Mouse (Mus musculus) left cerebral cortex, adult 9 months (tissue): ENCODE measurements around the gene Map3k14.

Source experiments
- DNase-seq, 2 experiments: peaks; one replicate each; pipeline ENCODE4 v3.0.0; 2022; ENCODE audit warnings: low spot score in 2 of 2

The Map3k14 gene

DNA sequence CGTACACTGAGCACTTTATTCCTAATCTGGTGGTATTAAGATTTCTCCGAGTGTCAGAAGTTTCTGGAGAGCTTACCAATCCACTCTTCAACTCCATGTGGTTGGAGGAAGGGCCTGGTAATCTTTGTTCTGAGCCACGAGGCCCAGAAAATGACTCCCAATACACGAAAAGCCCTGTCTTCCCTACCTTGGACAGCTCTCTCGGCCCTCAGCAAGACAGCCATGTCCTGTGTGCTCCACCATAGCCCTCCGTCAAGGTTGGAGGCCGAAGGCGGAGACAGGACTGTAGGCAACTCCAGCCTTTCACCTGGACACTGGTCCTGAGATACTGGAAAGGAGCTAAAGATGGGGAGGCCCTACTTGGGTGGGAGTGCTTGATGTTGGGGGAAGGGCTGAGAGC lies 57.0 kb downstream of the Map3k14 start:
- no peak for DNase-seq

DNA sequence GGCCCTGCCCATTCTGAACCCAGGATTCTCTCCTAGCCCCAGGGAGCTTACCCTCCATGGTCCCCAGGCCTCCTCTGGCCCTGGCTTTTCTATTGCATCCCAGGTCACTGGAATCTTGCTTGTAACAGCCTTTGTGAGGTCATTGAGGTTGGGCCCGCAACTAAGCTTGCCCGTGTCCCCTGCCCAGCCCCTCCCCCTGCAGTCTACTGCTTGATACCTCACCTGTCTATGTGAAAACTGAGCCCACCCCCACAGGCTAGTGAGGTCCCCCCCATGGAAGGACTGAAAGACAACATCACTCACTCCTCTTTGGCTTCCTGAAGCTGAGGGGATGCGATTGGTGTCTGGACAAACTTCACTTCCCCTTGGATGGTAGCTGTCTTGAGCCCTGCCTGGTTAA lies 58.8 kb downstream of the Map3k14 start, which contains the start of gene 1700023F06Rik:
TSS of gene 1700023F06Rik (minus strand) at position 101 of the 400 bp plus-strand sequence.
- no peak for DNase-seq

DNA sequence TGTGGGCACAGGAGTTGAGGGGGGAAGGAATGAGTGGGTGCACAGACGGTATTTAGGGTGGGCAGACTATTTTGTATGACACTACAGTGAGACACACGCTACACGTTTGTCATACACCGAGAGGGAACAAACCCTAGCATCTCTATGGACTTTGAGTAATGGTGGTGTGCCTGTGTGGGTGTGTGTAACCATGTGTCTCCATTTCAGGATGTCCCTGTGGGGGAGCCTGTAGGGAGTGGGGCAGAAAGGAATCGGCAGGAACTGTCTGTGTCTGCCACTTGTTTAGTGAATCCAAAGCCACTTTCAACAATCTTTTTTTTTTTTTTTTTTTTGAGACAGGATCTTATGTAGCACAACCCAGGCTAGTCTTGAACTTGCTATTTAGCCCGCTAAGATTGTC lies 61.1 kb downstream of the Map3k14 start:
- no peak for DNase-seq

DNA sequence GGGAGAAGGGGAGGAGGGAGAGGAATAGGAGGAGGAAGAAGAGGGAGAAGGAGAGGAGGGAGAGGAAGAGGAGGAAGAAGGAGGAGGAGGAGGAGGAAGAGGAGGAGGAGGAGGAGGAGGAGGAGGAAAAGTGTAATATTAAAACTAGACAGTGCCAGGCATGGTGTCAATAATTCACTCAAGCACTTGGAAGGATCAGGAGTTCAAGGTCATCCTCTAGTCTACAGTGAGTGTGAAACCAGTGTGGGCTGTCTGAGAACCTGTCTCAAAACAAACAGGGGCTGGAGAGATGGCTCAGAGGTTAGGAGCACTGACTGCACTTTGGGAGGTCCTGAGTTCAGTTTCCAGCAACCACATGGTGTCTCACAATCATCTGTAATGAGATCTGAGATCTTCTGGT lies 64.9 kb downstream of the Map3k14 start:
- no peak for DNase-seq

DNA sequence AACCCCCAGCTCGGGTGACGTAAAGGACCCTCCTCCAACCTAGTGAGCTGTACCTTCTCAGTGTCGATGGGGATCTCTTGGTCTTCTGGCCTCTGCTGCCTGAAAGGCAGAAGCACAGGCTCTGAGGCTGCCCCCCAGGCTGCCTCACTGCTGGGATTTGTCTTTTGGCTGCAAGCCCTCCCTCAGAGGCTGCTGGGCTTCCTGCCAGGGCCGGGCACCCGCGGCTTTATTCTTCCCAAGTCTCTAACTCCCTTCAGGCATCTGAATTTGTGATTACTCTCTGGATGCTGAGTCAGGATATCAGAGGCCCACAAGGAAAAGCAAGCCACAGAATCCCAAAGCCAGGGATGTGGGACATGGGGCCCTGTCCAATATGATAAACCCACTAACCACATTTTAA lies 65.6 kb downstream of the Map3k14 start:
- DNase-seq: peak in 1 of 2 experiments; percentile 86

DNA sequence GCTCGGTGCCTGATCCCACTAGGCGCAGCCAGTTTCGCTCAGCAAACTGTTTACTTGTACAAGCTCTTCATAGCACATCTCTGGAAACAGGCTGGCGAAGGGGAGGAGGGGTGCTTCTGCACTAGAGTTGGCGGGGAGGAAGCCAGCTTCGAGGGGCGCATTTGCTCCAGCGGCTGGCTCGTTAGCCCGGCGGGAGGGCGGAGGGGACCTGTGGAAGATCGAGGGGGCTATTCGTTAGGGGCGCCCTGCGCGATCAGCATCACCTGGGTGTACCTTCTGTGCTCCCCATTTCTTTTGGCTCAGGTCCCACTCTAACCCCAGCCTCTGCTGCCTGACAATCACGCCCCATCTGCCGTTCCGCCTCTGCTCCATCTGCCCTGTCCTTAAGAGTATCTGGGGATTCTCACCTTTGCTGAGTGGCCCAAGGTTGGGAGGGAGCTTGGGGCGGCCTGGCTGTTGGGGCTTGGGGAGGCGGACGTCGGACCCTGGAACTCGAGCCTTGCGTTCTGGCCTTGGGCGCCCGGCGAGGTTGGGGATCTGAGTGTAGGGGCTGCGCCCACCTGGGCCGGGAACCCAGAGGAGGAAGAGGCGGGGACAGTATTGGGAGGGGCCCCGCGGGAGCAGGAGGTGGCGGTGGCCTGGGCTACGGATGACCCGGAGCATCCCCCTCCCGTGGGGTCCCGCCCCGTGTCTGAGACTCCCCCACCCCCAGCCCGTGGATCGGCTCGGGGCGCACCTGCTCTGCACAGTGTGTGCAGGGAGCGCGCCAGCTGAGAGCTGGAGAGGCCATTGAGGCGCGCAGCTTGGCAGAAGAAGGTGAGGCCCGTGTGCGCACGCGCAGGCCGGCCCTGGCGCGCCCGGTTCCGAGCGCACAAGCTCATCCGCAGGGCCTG lies 68.1 kb downstream of the Map3k14 start:
- DNase-seq: peak in 1 of 2 experiments; percentile 92

DNA sequence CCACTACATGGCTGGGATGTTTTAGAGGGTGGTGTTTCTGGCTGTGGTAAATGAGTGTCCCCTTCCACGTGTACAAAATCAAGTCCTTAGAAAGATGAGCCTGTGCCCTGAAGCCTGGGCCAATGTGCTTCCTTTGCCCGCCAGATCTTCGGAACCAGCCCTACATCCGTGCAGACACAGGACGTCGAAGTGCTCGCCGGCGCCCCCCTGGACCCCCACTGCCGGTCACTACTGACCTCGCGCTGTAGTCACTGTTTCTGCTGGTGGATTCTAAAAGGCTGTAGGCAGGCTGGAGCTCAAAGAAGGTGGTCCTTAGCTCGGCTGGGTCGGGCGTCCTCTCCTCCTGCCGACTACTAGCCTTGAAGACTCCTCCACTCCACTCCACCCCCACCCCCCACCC lies 68.9 kb downstream of the Map3k14 start:
- DNase-seq: no peak

DNA sequence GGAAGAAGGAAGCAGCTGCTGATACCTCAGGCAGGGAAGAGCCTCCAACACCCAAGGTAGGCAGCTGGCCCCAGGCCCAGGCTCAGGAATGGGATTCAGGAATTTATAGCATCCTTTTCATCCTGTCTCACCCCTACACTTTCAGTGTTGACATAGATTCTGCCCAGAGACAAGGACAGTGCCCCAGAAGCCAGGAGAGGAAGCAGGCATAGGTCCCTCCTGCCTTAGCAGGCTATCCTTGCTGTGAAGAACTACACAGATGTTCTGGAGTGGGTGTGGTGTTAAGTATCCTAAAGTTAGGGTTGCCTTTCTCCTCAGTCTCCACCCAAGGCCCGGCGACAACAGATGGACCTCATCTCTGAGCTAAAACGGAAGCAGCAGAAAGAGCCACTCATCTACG lies 69.9 kb downstream of the Map3k14 start:
- peak in 1 of 2 experiments; percentile 76 for DNase-seq

DNA sequence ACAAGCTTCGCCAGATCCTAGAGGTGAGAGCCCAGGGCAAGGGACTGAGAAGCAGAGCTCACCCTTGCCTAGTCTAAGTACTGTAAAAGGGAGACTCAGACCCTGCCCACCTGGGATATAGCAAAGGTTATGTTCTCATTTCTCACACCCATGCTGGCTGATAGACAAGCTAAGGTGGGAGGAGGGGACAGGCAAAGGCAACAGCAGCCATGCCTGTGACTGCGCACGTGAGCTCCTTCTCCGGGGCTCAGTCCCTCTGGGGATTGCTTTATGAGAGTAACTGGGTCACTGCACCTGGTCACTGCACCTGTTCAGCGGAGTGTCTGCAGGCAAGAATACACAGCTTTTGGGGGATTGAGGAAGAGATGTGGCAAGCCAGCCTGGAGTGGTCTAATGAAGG lies 71.6 kb downstream of the Map3k14 start:
- DNase-seq: no peak

DNA sequence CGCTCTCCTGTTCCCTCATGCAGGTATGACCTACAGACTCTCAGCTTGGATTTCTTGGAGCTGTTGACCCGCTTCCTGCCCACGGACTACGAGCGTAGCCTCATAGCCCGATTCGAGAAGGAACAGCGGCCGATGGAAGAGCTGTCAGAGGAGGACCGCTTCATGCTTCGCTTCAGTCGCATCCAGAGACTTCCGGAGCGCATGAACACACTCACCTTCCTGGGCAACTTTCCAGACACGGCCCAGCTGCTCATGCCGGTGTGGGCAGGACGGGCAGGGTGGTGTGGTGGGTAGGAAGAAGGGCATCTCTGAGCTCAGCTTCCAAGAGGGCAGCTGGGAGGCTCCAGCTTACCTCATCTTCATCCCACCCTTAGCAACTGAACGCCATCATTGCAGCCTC lies 72.0 kb downstream of the Map3k14 start:
- DNase-seq: no peak

DNA sequence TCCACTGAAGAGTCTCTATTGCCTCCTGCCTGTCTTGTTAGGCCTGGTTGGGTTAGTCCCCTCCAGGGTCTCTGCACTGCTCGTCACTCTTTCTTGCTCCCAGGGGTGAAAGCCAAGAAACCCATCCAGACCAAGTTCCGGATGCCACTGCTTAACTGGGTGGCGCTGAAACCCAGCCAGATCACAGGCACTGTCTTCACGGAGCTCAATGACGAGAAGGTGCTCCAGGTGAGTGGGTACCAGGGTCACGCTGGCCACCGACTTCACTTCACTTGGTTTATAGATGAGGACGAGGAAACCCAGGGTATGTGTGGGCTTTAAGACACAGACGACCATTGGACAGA lies 73.5 kb downstream of the Map3k14 start:
- no peak for DNase-seq

DNA sequence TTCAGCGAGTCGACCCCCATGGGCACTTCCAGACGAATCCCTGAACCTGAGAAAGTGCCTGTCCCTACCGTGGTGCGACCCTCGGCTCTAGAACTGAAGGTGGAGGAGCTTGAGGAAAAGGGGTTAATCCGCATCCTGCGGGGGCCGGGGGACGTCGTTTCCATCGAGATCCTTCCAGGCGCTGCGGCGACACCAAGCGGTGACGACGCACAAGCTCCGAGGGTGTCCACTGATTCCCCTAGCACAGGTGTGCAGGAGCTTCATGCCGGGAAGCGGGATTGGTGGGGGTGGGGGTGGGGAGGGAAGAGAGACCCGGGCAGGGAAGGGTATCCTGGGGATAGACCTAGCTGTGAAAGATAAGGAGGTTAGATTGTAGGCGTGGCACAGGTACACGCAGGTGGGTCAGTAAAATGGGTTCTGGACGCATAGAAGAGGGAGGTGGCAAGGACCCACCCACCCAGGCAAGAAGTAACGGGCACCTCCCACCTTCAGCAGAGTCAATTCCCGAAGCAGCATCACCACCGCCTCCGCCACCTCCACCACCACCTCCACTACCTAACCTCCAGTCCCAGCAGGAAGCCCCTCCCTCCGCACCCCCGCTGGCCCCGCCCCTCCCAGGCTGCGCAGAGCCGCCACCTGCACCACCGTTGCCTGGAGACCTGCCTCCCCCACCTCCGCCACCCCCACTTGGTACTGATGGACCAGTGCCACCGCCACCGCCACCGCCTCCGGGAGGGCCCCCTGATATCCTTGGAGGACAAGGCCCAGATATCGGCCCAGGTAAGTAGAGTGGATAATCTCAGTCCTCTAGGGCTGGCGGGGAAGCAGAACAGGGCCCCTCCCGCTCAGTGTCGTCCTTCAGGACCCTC lies 74.1 kb downstream of the Map3k14 start:
- peak in 1 of 2 experiments; percentile 80 for DNase-seq

DNA sequence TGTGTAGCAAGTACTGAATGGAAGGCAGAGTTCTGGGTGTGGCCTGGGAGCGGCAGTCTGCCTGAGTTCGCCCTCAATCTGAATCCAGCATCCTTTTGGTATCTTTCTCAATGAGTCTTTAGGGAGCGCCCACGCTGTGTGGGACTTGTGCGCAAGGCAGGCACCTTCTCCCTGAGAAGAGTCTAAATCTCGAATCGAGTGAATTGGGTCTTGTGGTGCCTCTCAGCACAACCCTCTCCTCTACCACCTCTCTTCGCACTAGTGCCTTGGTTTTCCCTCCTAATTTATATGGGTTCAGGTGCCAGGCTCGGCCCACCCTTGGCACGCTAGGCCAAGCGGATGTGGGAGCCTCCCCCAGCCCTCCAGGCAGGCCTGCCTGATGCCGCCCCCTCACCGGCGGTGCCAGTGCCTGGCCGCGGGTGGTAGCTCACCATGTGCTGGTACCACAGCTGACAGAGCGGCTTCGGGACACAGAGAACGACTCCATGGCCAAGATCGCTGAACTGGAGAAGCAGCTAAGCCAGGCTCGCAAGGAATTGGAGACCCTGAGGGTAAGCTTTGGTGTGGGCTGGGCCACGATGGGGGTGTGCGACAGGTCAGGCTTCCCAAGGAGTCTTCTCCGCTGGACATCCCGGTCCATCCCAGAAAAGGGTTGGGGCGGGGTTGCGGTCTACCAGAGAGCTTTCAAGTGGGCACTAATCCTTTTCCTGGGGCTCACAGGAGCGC lies 74.9 kb downstream of the Map3k14 start:
- DNase-seq: peak in 1 of 2 experiments; percentile 83

DNA sequence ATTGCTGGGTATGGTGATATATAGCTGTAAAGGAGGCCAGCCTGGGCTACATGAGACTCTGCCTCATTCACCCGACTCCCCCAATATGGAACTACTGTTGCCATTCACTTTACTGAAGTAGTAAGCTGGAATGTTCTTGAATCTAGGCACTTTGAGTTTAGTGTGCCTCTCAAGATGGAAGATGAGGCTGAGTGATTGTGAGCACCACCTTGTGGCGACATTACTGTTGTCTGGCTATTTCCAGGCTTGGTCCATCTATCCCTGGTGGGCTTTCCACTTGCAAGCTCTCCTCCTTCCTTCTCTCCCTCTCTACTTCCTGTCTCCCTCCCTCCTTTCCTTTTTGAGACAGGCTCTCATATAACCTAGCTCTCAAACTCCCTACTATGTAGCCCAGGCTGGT lies 82.4 kb downstream of the Map3k14 start:
- no peak for DNase-seq

DNA sequence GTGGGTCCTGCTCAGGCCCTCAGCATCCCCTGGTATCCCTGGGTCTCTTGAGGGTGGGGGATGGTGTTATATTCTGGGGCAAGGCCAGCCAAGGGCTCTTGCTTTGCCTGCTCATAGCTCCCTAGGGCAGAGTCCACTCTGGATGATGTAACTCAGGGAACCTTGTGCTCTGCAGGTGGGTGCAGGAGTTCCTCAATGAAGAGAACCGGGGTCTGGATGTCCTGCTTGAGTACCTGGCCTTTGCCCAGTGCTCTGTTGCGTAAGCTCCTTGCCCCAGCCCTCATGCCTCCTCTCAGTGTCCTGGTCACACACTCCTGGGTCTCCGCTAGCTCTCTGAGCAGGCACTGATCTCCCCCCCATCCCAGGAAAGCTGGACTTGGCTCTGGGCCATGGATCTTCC lies 85.4 kb downstream of the Map3k14 start:
- no peak for DNase-seq

DNA sequence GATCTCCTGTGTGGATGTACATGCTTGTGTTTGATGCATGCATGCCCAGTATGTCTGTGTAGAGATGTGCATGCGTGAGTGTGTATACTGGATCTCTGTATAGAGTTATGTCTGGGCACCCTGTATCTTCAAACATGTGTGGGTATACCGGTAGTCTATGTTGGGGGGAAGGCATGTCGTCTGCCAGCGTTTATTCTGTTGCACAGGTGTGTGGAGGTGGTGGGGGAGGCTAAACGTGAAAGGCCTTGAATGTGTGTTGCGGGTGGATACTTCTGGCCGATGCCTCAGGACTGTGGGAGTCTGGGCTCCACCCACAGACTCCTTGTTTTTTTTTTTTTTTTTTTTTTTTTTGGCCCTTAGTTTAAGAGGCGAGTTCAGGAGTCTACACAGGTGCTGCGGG lies 85.9 kb downstream of the Map3k14 start:
- DNase-seq: no peak

DNA sequence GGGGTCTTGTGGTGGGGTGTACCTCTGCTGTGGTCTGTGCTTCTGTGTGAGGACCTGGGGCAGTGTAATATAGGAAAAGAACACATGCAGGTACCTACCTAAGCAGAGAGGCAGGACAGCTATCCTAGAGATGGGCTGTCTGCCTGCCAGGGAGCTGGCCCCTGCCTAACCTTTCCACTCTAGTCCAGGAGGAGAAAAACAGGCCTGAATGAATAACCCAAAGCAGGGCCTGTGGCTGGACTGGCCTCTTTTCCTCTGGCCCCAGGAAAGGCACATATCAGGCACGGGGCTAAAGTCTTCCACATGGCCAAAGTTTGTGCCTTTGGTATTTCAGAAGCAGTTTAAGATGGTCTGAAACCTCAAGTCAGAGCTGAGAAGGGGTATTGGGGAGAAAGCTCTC lies 86.8 kb downstream of the Map3k14 start:
- no peak for DNase-seq

DNA sequence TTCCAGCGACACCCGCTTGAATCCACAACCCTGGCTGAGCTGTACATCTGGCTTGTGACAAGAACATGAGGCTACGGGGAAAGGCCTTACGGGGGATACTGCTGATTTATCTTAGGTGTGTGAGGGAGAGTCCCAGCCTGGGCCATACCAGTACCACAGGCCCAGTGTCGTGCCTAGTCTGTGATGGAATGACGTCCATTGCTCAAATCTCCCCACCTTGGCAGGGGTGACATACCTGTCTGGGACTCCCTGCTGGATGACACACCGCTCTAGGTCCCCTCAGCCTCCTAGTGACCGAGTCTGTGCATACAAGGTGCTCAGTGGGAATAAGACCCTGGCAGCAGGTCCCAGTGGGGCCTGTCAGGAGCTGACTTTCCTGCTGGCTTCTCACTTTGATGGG lies 88.5 kb downstream of the Map3k14 start:
- no peak for DNase-seq

DNA sequence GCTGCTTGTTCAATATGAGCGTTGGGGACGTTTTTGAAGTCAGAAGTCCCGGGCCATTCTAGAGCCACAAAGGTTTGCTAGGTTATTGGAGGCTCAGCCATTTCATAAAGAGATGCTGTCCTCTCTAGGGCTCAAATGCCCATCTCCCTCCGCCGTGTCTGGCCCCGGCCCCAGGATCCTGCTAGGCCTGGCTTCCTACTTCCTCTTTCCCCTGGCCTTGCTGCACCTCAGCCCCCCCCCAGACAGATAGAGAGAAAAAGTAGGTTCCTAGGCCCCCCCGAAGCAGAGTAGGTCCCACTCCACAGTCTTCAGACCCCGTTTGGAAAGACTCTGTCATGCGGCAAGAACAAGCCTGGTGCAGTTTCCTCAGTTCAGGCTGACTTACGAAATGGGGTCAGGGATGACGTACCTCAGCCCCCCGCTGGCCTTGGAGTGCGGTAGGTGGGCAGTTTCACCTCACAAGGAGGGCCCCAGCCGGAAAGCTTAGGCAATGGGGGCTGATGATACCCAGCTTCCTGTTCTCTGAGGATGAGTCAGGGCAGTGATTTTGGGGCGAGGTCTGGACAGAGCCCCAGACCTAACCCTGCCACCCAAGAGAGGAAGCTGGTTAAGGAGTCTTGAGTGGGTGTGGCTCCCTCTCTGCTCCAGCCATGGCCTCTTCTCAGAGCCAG lies 89.3 kb downstream of the Map3k14 start:
- no peak for DNase-seq

DNA sequence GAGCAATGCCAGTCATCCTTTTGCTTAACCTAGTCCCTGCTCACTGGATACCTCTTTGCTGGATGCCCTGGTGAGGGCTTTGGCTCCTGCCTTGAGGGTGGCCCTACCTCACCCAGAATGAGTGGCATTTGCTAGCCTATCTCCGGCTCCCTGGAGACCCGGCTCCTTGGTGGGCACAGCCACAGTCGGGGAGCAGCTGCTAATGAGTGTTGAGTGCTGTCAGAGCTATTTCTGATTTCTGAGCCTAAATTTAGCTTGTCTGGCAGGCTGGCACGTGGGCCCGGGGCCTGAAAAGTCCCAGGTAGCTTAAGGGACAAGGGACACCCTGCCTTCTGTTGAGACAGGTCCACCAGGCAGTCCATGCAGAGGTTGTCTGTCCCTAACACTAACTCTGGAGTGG lies 90.1 kb downstream of the Map3k14 start:
- no peak for DNase-seq

DNA sequence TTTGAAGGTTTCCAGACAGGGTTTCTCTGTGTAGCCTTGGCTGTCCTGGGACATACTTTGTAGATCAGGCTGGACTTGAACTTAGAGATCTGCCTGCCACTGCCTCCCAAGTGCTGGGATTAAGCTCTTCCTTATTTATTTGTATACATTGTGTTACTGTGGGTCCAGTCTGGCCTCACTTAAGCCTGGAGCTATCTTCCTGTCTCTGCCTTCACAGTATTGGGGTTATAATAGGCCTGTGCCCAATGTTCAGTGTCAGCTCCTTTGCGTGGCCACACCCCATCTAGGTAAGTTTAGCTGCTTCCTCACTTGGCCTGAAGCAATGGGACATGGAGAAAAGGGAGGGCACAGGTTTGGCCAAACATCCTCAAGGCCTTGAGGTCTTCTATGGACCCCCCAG lies 90.8 kb downstream of the Map3k14 start:
- no peak for DNase-seq
